Mouse (Mus musculus): ENCODE measurements around the gene Gba.
"Not testable (repeated sequence)": the region's sequence is repeated elsewhere in the genome, so short reads cannot be mapped to it uniquely, and the experiment has no call there.

Gene Gba

GRCm38 (mm10) chr3:89214681-89215411 is 12.1 kb downstream of the Gba start, which contains the start of gene Thbs3:
Gene Thbs3, plus strand, starts transcription at chr3:89215180.
- no peak for ATAC-seq (ENCODE audit: low TSS enrichment)

- ATAC-seq (ENCODE audit: low TSS enrichment): peak; percentile 45
These were observed 13.1 kb downstream of the Gba start for GRCm38 (mm10) chr3:89215853-89216252.

- not testable (repeated sequence) for ATAC-seq (ENCODE audit: low TSS enrichment)
These were observed 13.7 kb downstream of the Gba start for GRCm38 (mm10) chr3:89216407-89216806.

- ATAC-seq (ENCODE audit: low TSS enrichment): no peak
These were observed 15.5 kb downstream of the Gba start for GRCm38 (mm10) chr3:89218271-89218670.

GRCm38 (mm10) chr3:89219546-89219945 is 16.8 kb downstream of the Gba start:
- ATAC-seq (ENCODE audit: low TSS enrichment): no peak

GRCm38 (mm10) chr3:89221167-89221566 is 18.4 kb downstream of the Gba start:
- peak; percentile 51; the same call in 1 of the 2 replicates for ATAC-seq (ENCODE audit: low TSS enrichment)

GRCm38 (mm10) chr3:89224796-89225195 is 22.1 kb downstream of the Gba start:
- ATAC-seq (ENCODE audit: low TSS enrichment): no peak

- ATAC-seq (ENCODE audit: low TSS enrichment): no peak
These were observed 22.6 kb downstream of the Gba start for GRCm38 (mm10) chr3:89225321-89225815.

GRCm38 (mm10) chr3:89225918-89226317 is 23.2 kb downstream of the Gba start:
- 0 out of 2 replicates have a peak, but pooled peaks have one; percentile 4 for ATAC-seq (ENCODE audit: low TSS enrichment)

GRCm38 (mm10) chr3:89226361-89226760 is 23.6 kb downstream of the Gba start:
- ATAC-seq (ENCODE audit: low TSS enrichment): no peak

GRCm38 (mm10) chr3:89226900-89227299 is 24.2 kb downstream of the Gba start, which contains the start of gene Mtx1:
Gene Mtx1, minus strand, starts transcription at chr3:89227088.
- no peak for ATAC-seq (ENCODE audit: low TSS enrichment)

GRCm38 (mm10) chr3:89227307-89228179 is 24.8 kb downstream of the Gba start:
- peak; percentile 71 for ATAC-seq (ENCODE audit: low TSS enrichment)

- peak; percentile 51 for ATAC-seq (ENCODE audit: low TSS enrichment)
These were observed 25.4 kb downstream of the Gba start for GRCm38 (mm10) chr3:89228180-89228549.

GRCm38 (mm10) chr3:89228836-89229235 is 26.1 kb downstream of the Gba start, which contains the start of gene Muc1:
Gene Muc1, plus strand, starts transcription at chr3:89229057.
- ATAC-seq (ENCODE audit: low TSS enrichment): no peak

- no peak for ATAC-seq (ENCODE audit: low TSS enrichment)
These were observed 26.5 kb downstream of the Gba start for GRCm38 (mm10) chr3:89229276-89229675.

- ATAC-seq (ENCODE audit: low TSS enrichment): no peak
These were observed 27.8 kb downstream of the Gba start for GRCm38 (mm10) chr3:89230561-89230960.

GRCm38 (mm10) chr3:89231345-89231744 is 28.6 kb downstream of the Gba start:
- ATAC-seq (ENCODE audit: low TSS enrichment): no peak

GRCm38 (mm10) chr3:89231772-89232275 is 29.1 kb downstream of the Gba start:
- no peak for ATAC-seq (ENCODE audit: low TSS enrichment)

GRCm38 (mm10) chr3:89232614-89233013 is 29.9 kb downstream of the Gba start:
- no peak for ATAC-seq (ENCODE audit: low TSS enrichment)

- ATAC-seq (ENCODE audit: low TSS enrichment): no peak
These were observed 30.9 kb downstream of the Gba start for GRCm38 (mm10) chr3:89233562-89234110.

- peak; percentile 33; the same call in 1 of the 2 replicates for ATAC-seq (ENCODE audit: low TSS enrichment)
These were observed 33.8 kb downstream of the Gba start for GRCm38 (mm10) chr3:89236516-89236915.

- no peak for ATAC-seq (ENCODE audit: low TSS enrichment)
These were observed 35.0 kb downstream of the Gba start for GRCm38 (mm10) chr3:89237682-89238081.

All from frontal cortex, adult (tissue).